Mouse (Mus musculus): ENCODE measurements around the gene Ppp6r2. TPM values are rescaled to one million over a fixed set of nuclear protein-coding genes. Genes with fewer than 3 reads are reported as not detected.

Gene Ppp6r2
- total and polyA plus RNA-seq, 3 experiments: 8.7 to 14.7 (median 10.3) TPM

Other genes starting within 250 kb of the Ppp6r2 start
Only the 20 nearest of the 26 such genes appear.
- gene Panx2, start 151.8 kb upstream of the Ppp6r2 start, total RNA-seq (2012; rRNA removed): not detected in 2 replicates
- not detected in 2 replicates for gene Panx2, start 151.8 kb upstream of the Ppp6r2 start, total RNA-seq (2014; rRNA removed)
- gene Panx2, start 151.8 kb upstream of the Ppp6r2 start, polyA plus RNA-seq (2012; ENCODE audit: insufficient read length, low read depth): not detected in 2 replicates
- 70.6 and 74.7 TPM in 2 replicates for gene Trabd, start 136.4 kb upstream of the Ppp6r2 start, total RNA-seq (2012; rRNA removed)
- 38.0 and 39.2 TPM in 2 replicates for gene Trabd, start 136.4 kb upstream of the Ppp6r2 start, total RNA-seq (2014; rRNA removed)
- 49.5 and 53.5 TPM in 2 replicates for gene Trabd, start 136.4 kb upstream of the Ppp6r2 start, polyA plus RNA-seq (2012; ENCODE audit: insufficient read length, low read depth)
- 6.5 and 11.7 TPM in 2 replicates for gene Selenoo, start 122.5 kb upstream of the Ppp6r2 start, total RNA-seq (2012; rRNA removed)
- gene Selenoo, start 122.5 kb upstream of the Ppp6r2 start, total RNA-seq (2014; rRNA removed): 8.0 and 8.7 TPM in 2 replicates
- 2.3 and 3.7 TPM in 2 replicates for gene Selenoo, start 122.5 kb upstream of the Ppp6r2 start, polyA plus RNA-seq (2012; ENCODE audit: insufficient read length, low read depth)
- gene Tubgcp6, start 88.4 kb upstream of the Ppp6r2 start, total RNA-seq (2012; rRNA removed): 16.7 and 17.0 TPM in 2 replicates
- gene Tubgcp6, start 88.4 kb upstream of the Ppp6r2 start, total RNA-seq (2014; rRNA removed): 11.3 and 13.3 TPM in 2 replicates
- gene Tubgcp6, start 88.4 kb upstream of the Ppp6r2 start, polyA plus RNA-seq (2012; ENCODE audit: insufficient read length, low read depth): 10.6 and 12.7 TPM in 2 replicates
- gene Hdac10, start 82.9 kb upstream of the Ppp6r2 start, total RNA-seq (2012; rRNA removed): 14.1 and 17.7 TPM in 2 replicates
- 9.5 TPM in 2 replicates for gene Hdac10, start 82.9 kb upstream of the Ppp6r2 start, total RNA-seq (2014; rRNA removed)
- 8.2 and 8.5 TPM in 2 replicates for gene Hdac10, start 82.9 kb upstream of the Ppp6r2 start, polyA plus RNA-seq (2012; ENCODE audit: insufficient read length, low read depth)
- 0.17 and 0.21 TPM in 2 replicates for gene Mapk12, start 70.8 kb upstream of the Ppp6r2 start, total RNA-seq (2012; rRNA removed)
- gene Mapk12, start 70.8 kb upstream of the Ppp6r2 start, total RNA-seq (2014; rRNA removed): not detected in 2 replicates
- gene Mapk12, start 70.8 kb upstream of the Ppp6r2 start, polyA plus RNA-seq (2012; ENCODE audit: insufficient read length, low read depth): 0.14 TPM in 1 of 2 replicates, not detected in the other
- gene Mapk11, start 61.9 kb upstream of the Ppp6r2 start, total RNA-seq (2012; rRNA removed): 7.4 and 11.4 TPM in 2 replicates
- gene Mapk11, start 61.9 kb upstream of the Ppp6r2 start, total RNA-seq (2014; rRNA removed): 3.5 and 3.9 TPM in 2 replicates
- gene Mapk11, start 61.9 kb upstream of the Ppp6r2 start, polyA plus RNA-seq (2012; ENCODE audit: insufficient read length, low read depth): 5.2 and 5.3 TPM in 2 replicates
- gene Plxnb2, start 30.8 kb upstream of the Ppp6r2 start, total RNA-seq (2012; rRNA removed): 40.1 and 51.5 TPM in 2 replicates
- gene Plxnb2, start 30.8 kb upstream of the Ppp6r2 start, total RNA-seq (2014; rRNA removed): 2.7 and 2.9 TPM in 2 replicates
- gene Plxnb2, start 30.8 kb upstream of the Ppp6r2 start, polyA plus RNA-seq (2012; ENCODE audit: insufficient read length, low read depth): 4.3 and 4.5 TPM in 2 replicates
- 6.6 and 9.0 TPM in 2 replicates for gene Dennd6b, start 15.1 kb upstream of the Ppp6r2 start, total RNA-seq (2012; rRNA removed)
- 4.1 and 4.5 TPM in 2 replicates for gene Dennd6b, start 15.1 kb upstream of the Ppp6r2 start, total RNA-seq (2014; rRNA removed)
- 8.8 and 9.1 TPM in 2 replicates for gene Dennd6b, start 15.1 kb upstream of the Ppp6r2 start, polyA plus RNA-seq (2012; ENCODE audit: insufficient read length, low read depth)
- 64.6 and 79.1 TPM in 2 replicates for gene Sbf1, start 103.8 kb downstream of the Ppp6r2 start, total RNA-seq (2012; rRNA removed)
- gene Sbf1, start 103.8 kb downstream of the Ppp6r2 start, total RNA-seq (2014; rRNA removed): 22.6 and 34.6 TPM in 2 replicates
- 65.3 and 69.3 TPM in 2 replicates for gene Sbf1, start 103.8 kb downstream of the Ppp6r2 start, polyA plus RNA-seq (2012; ENCODE audit: insufficient read length, low read depth)
- 1.8 and 4.5 TPM in 2 replicates for gene Adm2, start 111.2 kb downstream of the Ppp6r2 start, total RNA-seq (2012; rRNA removed)
- gene Adm2, start 111.2 kb downstream of the Ppp6r2 start, total RNA-seq (2014; rRNA removed): 0.18 and 0.23 TPM in 2 replicates
- 0.66 and 0.82 TPM in 2 replicates for gene Adm2, start 111.2 kb downstream of the Ppp6r2 start, polyA plus RNA-seq (2012; ENCODE audit: insufficient read length, low read depth)
- gene Miox, start 122.8 kb downstream of the Ppp6r2 start, total RNA-seq (2012; rRNA removed): not detected in 2 replicates
- not detected in 2 replicates for gene Miox, start 122.8 kb downstream of the Ppp6r2 start, total RNA-seq (2014; rRNA removed)
- gene Miox, start 122.8 kb downstream of the Ppp6r2 start, polyA plus RNA-seq (2012; ENCODE audit: insufficient read length, low read depth): not detected in 2 replicates
- 18.5 and 18.8 TPM in 2 replicates for gene Lmf2, start 144.1 kb downstream of the Ppp6r2 start, total RNA-seq (2012; rRNA removed)
- gene Lmf2, start 144.1 kb downstream of the Ppp6r2 start, total RNA-seq (2014; rRNA removed): 9.1 and 9.9 TPM in 2 replicates
- 28.2 and 36.2 TPM in 2 replicates for gene Lmf2, start 144.1 kb downstream of the Ppp6r2 start, polyA plus RNA-seq (2012; ENCODE audit: insufficient read length, low read depth)
- gene Ncaph2, start 144.2 kb downstream of the Ppp6r2 start, total RNA-seq (2012; rRNA removed): 134 and 151 TPM in 2 replicates
- gene Ncaph2, start 144.2 kb downstream of the Ppp6r2 start, total RNA-seq (2014; rRNA removed): 106 and 108 TPM in 2 replicates
- 95.4 and 122 TPM in 2 replicates for gene Ncaph2, start 144.2 kb downstream of the Ppp6r2 start, polyA plus RNA-seq (2012; ENCODE audit: insufficient read length, low read depth)
- 34.7 and 35.7 TPM in 2 replicates for gene Sco2, start 162.3 kb downstream of the Ppp6r2 start, total RNA-seq (2012; rRNA removed)
- gene Sco2, start 162.3 kb downstream of the Ppp6r2 start, total RNA-seq (2014; rRNA removed): 24.9 and 27.2 TPM in 2 replicates
- 12.3 and 17.1 TPM in 2 replicates for gene Sco2, start 162.3 kb downstream of the Ppp6r2 start, polyA plus RNA-seq (2012; ENCODE audit: insufficient read length, low read depth)
- 1.1 and 1.4 TPM in 2 replicates for gene Tymp, start 165.5 kb downstream of the Ppp6r2 start, total RNA-seq (2012; rRNA removed)
- 2.3 and 2.4 TPM in 2 replicates for gene Tymp, start 165.5 kb downstream of the Ppp6r2 start, total RNA-seq (2014; rRNA removed)
- gene Tymp, start 165.5 kb downstream of the Ppp6r2 start, polyA plus RNA-seq (2012; ENCODE audit: insufficient read length, low read depth): 1.1 and 1.5 TPM in 2 replicates
- gene Odf3b, start 167.7 kb downstream of the Ppp6r2 start, total RNA-seq (2012; rRNA removed): not detected in 2 replicates
- not detected in 2 replicates for gene Odf3b, start 167.7 kb downstream of the Ppp6r2 start, total RNA-seq (2014; rRNA removed)
- not detected in 2 replicates for gene Odf3b, start 167.7 kb downstream of the Ppp6r2 start, polyA plus RNA-seq (2012; ENCODE audit: insufficient read length, low read depth)
- not detected in 2 replicates for gene Klhdc7b, start 173.4 kb downstream of the Ppp6r2 start, total RNA-seq (2012; rRNA removed)
- gene Klhdc7b, start 173.4 kb downstream of the Ppp6r2 start, total RNA-seq (2014; rRNA removed): not detected in 2 replicates
- gene Klhdc7b, start 173.4 kb downstream of the Ppp6r2 start, polyA plus RNA-seq (2012; ENCODE audit: insufficient read length, low read depth): not detected in 2 replicates
- not detected in 2 replicates for gene Syce3, start 198.9 kb downstream of the Ppp6r2 start, total RNA-seq (2012; rRNA removed)
- gene Syce3, start 198.9 kb downstream of the Ppp6r2 start, total RNA-seq (2014; rRNA removed): not detected in 2 replicates
- not detected in 2 replicates for gene Syce3, start 198.9 kb downstream of the Ppp6r2 start, polyA plus RNA-seq (2012; ENCODE audit: insufficient read length, low read depth)
- 1.6 and 2.1 TPM in 2 replicates for gene Cpt1b, start 214.3 kb downstream of the Ppp6r2 start, total RNA-seq (2012; rRNA removed)
- gene Cpt1b, start 214.3 kb downstream of the Ppp6r2 start, total RNA-seq (2014; rRNA removed): 1.2 and 1.5 TPM in 2 replicates
- 0.44 and 2.1 TPM in 2 replicates for gene Cpt1b, start 214.3 kb downstream of the Ppp6r2 start, polyA plus RNA-seq (2012; ENCODE audit: insufficient read length, low read depth)